Mouse (Mus musculus) olfactory bulb, adult 2 months (tissue): ENCODE measurements around the gene Ctf2. TPM values are rescaled to one million over a fixed set of nuclear protein-coding genes. Genes with fewer than 3 reads are reported as not detected.
"Not testable (repeated sequence)": the region's sequence is repeated elsewhere in the genome, so short reads cannot be mapped to it uniquely, and the experiment has no call there.

Experiments
- H3K27ac ChIP-seq: fragments of 200-500 bp; 2 replicates; pipeline ENCODE4 v1.5.1; 2012; ENCODE audit warnings: low read depth, low read length; ENCODE audit not compliant: insufficient read depth
- H3K4me1 ChIP-seq: fragments of 200-500 bp; 2 replicates; pipeline ENCODE4 v1.6.1; 2012; ENCODE audit warnings: low read length; ENCODE audit not compliant: control insufficient read depth, insufficient read depth
- H3K4me3 ChIP-seq: fragments of 200-500 bp; 2 replicates; pipeline ENCODE4 v1.5.1; 2012; ENCODE audit warnings: mild to moderate bottlenecking, low read depth, low read length, moderate library complexity; ENCODE audit not compliant: insufficient read depth
- CTCF ChIP-seq: fragments of 200-500 bp; IDR thresholded peaks from 2 replicates; pipeline ENCODE4 v1.5.1; 2012; ENCODE audit warnings: low read depth, mild to moderate bottlenecking, low read length, moderate library complexity; ENCODE audit not compliant: insufficient read depth
- POLR2A ChIP-seq: fragments of 200-500 bp; IDR thresholded peaks from 2 replicates; pipeline ENCODE4 v1.6.1; 2012; ENCODE audit warnings: mild to moderate bottlenecking, low read depth, low read length, moderate library complexity; ENCODE audit not compliant: insufficient read depth
- WGBS: fragments of 180-500 bp; shearing (Covaris S2); methylation state at CpG from one replicate; pipeline ENCODE4 v1.1.7; 2018; 5-methylcytosine and 5-hydroxymethylcytosine counted together
- polyA plus RNA-seq: library from polyadenylated mRNA; stranded (reverse); fragments of >200 nt; gene quantifications from 2 replicates; pipeline ENCODE4 v1.2.4, GENCODE M21; 2012; ENCODE audit warnings: low replicate concordance; ENCODE audit not compliant: missing spikeins, insufficient read depth, insufficient read length

Ctf2 gene
- polyA plus RNA-seq: not detected in 2 replicates

GRCm38 (mm10) chr7:127732066-127732465 lies at the start of gene Ctf2:
Gene Ctf2, minus strand, starts transcription at chr7:127732166.
- H3K4me3 ChIP-seq, H3K4me1 ChIP-seq, H3K27ac ChIP-seq: not testable (repeated sequence)
- WGBS: 100% methylated on average over 1 of the region's 5 CpGs

GRCm38 (mm10) chr7:127778350-127778749 lies 46.4 kb upstream of the Ctf2 start:
- H3K4me1 ChIP-seq: peaks cover 2% of the 10 kb centered on the region; the same call in 1 of the 2 replicates
- no peak overlapping the region for H3K27ac ChIP-seq
- TF ChIP-seq CTCF: no peak
- TF ChIP-seq POLR2A: no peak
- WGBS: 69% methylated on average over 4 of the region's 4 CpGs
- peak overlapping the region; percentile 92 for H3K4me3 ChIP-seq

- H3K27ac ChIP-seq: peak overlapping the region; percentile 99; the same call in 1 of the 2 replicates
These were observed 45.7 kb upstream of the Ctf2 start for GRCm38 (mm10) chr7:127777474-127778266.

GRCm38 (mm10) chr7:127776878-127777473 lies 45.0 kb upstream of the Ctf2 start:
- Histone ChIP-seq H3K4me3 (peak overlapping the region; percentile 92), H3K27ac (peak overlapping the region; percentile 99), H3K4me1 (peaks cover 2% of the 10 kb centered on the region; the same call in 1 of the 2 replicates)
- TF ChIP-seq CTCF: no peak
- WGBS: under 1% methylated on average over 52 of the region's 70 CpGs

More at GRCm38 (mm10) chr7:127777474-127778266, 45.7 kb upstream of the Ctf2 start:
- WGBS: 1% methylated on average over 64 of the region's 66 CpGs
- TF ChIP-seq POLR2A (no peak), CTCF (no peak)
- peaks cover 2% of the 10 kb centered on the region; the same call in 1 of the 2 replicates for H3K4me1 ChIP-seq
- H3K4me3 ChIP-seq: peak overlapping the region; percentile 92

- Histone ChIP-seq H3K4me3 (peak within 1 kb of the TSS; percentile 92), H3K4me1 (peaks cover 2% of the 10 kb centered on the region; the same call in 1 of the 2 replicates), H3K27ac (peak within 1 kb of the TSS; percentile 99)
- WGBS: under 1% methylated on average over 23 of the region's 23 CpGs
- TF ChIP-seq POLR2A (peak; percentile 36; the same call in 1 of the 2 replicates), CTCF (no peak)
These were observed 44.5 kb upstream of the Ctf2 start, which contains the start of gene Setd1a for GRCm38 (mm10) chr7:127776426-127776825. Gene Setd1a, plus strand, starts transcription at chr7:127776670.

- WGBS: 65% methylated on average over 7 of the region's 7 CpGs
- peak overlapping the region; percentile 92 for H3K4me3 ChIP-seq
- peak overlapping the region; percentile 99 for H3K27ac ChIP-seq
- not testable (repeated sequence) for H3K4me1 ChIP-seq
These were observed 43.9 kb upstream of the Ctf2 start for GRCm38 (mm10) chr7:127775837-127776236.

- Histone ChIP-seq H3K4me1 (peaks cover 15% of the 10 kb centered on the region), H3K27ac (no peak overlapping the region), H3K4me3 (no peak overlapping the region)
- TF ChIP-seq CTCF (peak; percentile 76), POLR2A (no peak)
- WGBS: 38% methylated on average over 9 of the region's 9 CpGs
These were observed 41.9 kb upstream of the Ctf2 start for GRCm38 (mm10) chr7:127773664-127774384.

GRCm38 (mm10) chr7:127772557-127772956 lies 40.6 kb upstream of the Ctf2 start:
- no peak overlapping the region for H3K27ac ChIP-seq
- no peak for TF ChIP-seq CTCF
- TF ChIP-seq POLR2A: no peak
- H3K4me1 ChIP-seq: peaks cover 22% of the 10 kb centered on the region
- WGBS: 81% methylated on average over 1 of the region's 1 CpGs
- H3K4me3 ChIP-seq: no peak overlapping the region

GRCm38 (mm10) chr7:127772080-127772479 lies 40.1 kb upstream of the Ctf2 start:
- Histone ChIP-seq H3K27ac (no peak overlapping the region), H3K4me1 (peaks cover 23% of the 10 kb centered on the region), H3K4me3 (no peak overlapping the region)
- WGBS: 84% methylated on average over 3 of the region's 3 CpGs
- TF ChIP-seq POLR2A (no peak), CTCF (no peak)
